Mouse (Mus musculus): Measurements from ENCODE around the gene Pax3. TPM values are rescaled to one million over a fixed set of nuclear protein-coding genes. Genes with fewer than 3 reads are reported as not detected.

The Pax3 gene
- polyA plus RNA-seq, 1 experiment from 2014 or later = 37.5 TPM

GRCm38 (mm10) chr1:78167577-78168286 lies 29.2 kb downstream of the Pax3 start:
- Histone ChIP-seq H3K9me3 (no peaks in the 10 kb centered on the region), H3K4me2 (replicated peaks) (no peak overlapping the region), H3K4me1 (peaks cover 27% of the 10 kb centered on the region), H3K27me3 (peaks cover 58% of the 10 kb centered on the region), H3K4me3 (no peak overlapping the region), H3K27ac (no peak overlapping the region), H3K36me3 (no peaks in the 10 kb centered on the region), H3K9ac (no peak overlapping the region)
- 19% methylated on average over 18 of the region's 18 CpGs for WGBS
- no peak for ATAC-seq (ENCODE audit: insufficient number of reproducible peaks, insufficient read depth, low FRiP score, low TSS enrichment)

- Histone ChIP-seq H3K9ac (no peak overlapping the region), H3K4me2 (replicated peaks) (no peak overlapping the region), H3K4me3 (no peak overlapping the region), H3K4me1 (peaks cover 16% of the 10 kb centered on the region), H3K27ac (no peak overlapping the region), H3K36me3 (no peaks in the 10 kb centered on the region), H3K27me3 (peaks cover 28% of the 10 kb centered on the region), H3K9me3 (no peaks in the 10 kb centered on the region)
- 79% methylated on average over 5 of the region's 5 CpGs for WGBS
- no peak for ATAC-seq (ENCODE audit: insufficient number of reproducible peaks, insufficient read depth, low FRiP score, low TSS enrichment)
Observed at GRCm38 (mm10) chr1:78161745-78162144, 35.2 kb downstream of the Pax3 start.

GRCm38 (mm10) chr1:78157930-78158329 lies 39.0 kb downstream of the Pax3 start:
- Histone ChIP-seq H3K27me3 (peaks cover 9% of the 10 kb centered on the region), H3K4me2 (replicated peaks) (no peak overlapping the region)
- ATAC-seq (ENCODE audit: insufficient number of reproducible peaks, insufficient read depth, low FRiP score, low TSS enrichment) = no peak

GRCm38 (mm10) chr1:78155796-78156195 lies 41.1 kb downstream of the Pax3 start:
- Histone ChIP-seq H3K27ac (no peak overlapping the region), H3K9ac (no peak overlapping the region), H3K27me3 (peaks cover 9% of the 10 kb centered on the region), H3K4me1 (peaks cover 16% of the 10 kb centered on the region), H3K9me3 (no peaks in the 10 kb centered on the region), H3K36me3 (no peaks in the 10 kb centered on the region), H3K4me3 (no peak overlapping the region), H3K4me2 (replicated peaks) (no peak overlapping the region)
- ATAC-seq (ENCODE audit: insufficient number of reproducible peaks, insufficient read depth, low FRiP score, low TSS enrichment) = no peak
- WGBS = 89% methylated on average over 4 of the region's 4 CpGs

More at GRCm38 (mm10) chr1:78157930-78158329, 39.0 kb downstream of the Pax3 start:
- H3K4me3 ChIP-seq = no peak overlapping the region
- peaks cover 16% of the 10 kb centered on the region for H3K4me1 ChIP-seq
- no peaks in the 10 kb centered on the region for H3K36me3 ChIP-seq
- H3K27ac ChIP-seq = 0 out of 2 replicates have a peak overlapping the region, but pooled peaks have one; percentile 23
- H3K9me3 ChIP-seq = no peaks in the 10 kb centered on the region
- 21% methylated on average over 6 of the region's 6 CpGs for WGBS
- H3K9ac ChIP-seq = no peak overlapping the region

GRCm38 (mm10) chr1:78148011-78148623 lies 48.8 kb downstream of the Pax3 start:
- Histone ChIP-seq H3K9me3 (no peaks in the 10 kb centered on the region), H3K27ac (no peak overlapping the region), H3K4me3 (no peak overlapping the region), H3K9ac (no peak overlapping the region), H3K36me3 (no peaks in the 10 kb centered on the region), H3K4me2 (replicated peaks) (no peak overlapping the region), H3K27me3 (peaks cover 50% of the 10 kb centered on the region), H3K4me1 (peaks cover 11% of the 10 kb centered on the region)
- WGBS = 30% methylated on average over 2 of the region's 2 CpGs
- no peak for ATAC-seq (ENCODE audit: insufficient number of reproducible peaks, insufficient read depth, low FRiP score, low TSS enrichment)

- H3K9me3 ChIP-seq = no peaks in the 10 kb centered on the region
- WGBS = 26% methylated on average over 6 of the region's 6 CpGs
- no peak overlapping the region for H3K4me3 ChIP-seq
- peaks cover 61% of the 10 kb centered on the region for H3K27me3 ChIP-seq
- H3K36me3 ChIP-seq = no peaks in the 10 kb centered on the region
- H3K4me2 ChIP-seq (replicated peaks) = no peak overlapping the region
- no peak overlapping the region for H3K9ac ChIP-seq
- no peak for ATAC-seq (ENCODE audit: insufficient number of reproducible peaks, insufficient read depth, low FRiP score, low TSS enrichment)
- no peak overlapping the region for H3K27ac ChIP-seq
- H3K4me1 ChIP-seq = peaks cover 16% of the 10 kb centered on the region
Observed at GRCm38 (mm10) chr1:78143403-78143802, 53.5 kb downstream of the Pax3 start.

- Histone ChIP-seq H3K9me3 (no peaks in the 10 kb centered on the region), H3K27ac (no peak overlapping the region), H3K27me3 (peaks cover 60% of the 10 kb centered on the region), H3K9ac (no peak overlapping the region), H3K4me3 (no peak overlapping the region), H3K4me2 (replicated peaks) (no peak overlapping the region), H3K4me1 (peaks cover 14% of the 10 kb centered on the region; the same call in 1 of the 2 replicates), H3K36me3 (no peaks in the 10 kb centered on the region)
- ATAC-seq (ENCODE audit: insufficient number of reproducible peaks, insufficient read depth, low FRiP score, low TSS enrichment) = no peak
- WGBS = 49% methylated on average over 6 of the region's 6 CpGs
Observed at GRCm38 (mm10) chr1:78142912-78143311, 54.0 kb downstream of the Pax3 start.

GRCm38 (mm10) chr1:78141741-78142501 lies 55.0 kb downstream of the Pax3 start:
- 17% methylated on average over 9 of the region's 9 CpGs for whole genome bisulfite sequencing
- no peaks in the 10 kb centered on the region for H3K36me3 ChIP-seq
- no peak overlapping the region for H3K4me2 ChIP-seq (replicated peaks)
- no peak overlapping the region for H3K9ac ChIP-seq
- no peak overlapping the region for H3K4me3 ChIP-seq
- peaks cover 14% of the 10 kb centered on the region; the same call in 1 of the 2 replicates for H3K4me1 ChIP-seq
- no peak overlapping the region for H3K27ac ChIP-seq
- no peak for ATAC-seq (ENCODE audit: insufficient number of reproducible peaks, insufficient read depth, low FRiP score, low TSS enrichment)
- H3K9me3 ChIP-seq = no peaks in the 10 kb centered on the region
- peaks cover 64% of the 10 kb centered on the region for H3K27me3 ChIP-seq

GRCm38 (mm10) chr1:78141314-78141713 lies 55.6 kb downstream of the Pax3 start:
- Histone ChIP-seq H3K4me1 (peaks cover 14% of the 10 kb centered on the region; the same call in 1 of the 2 replicates), H3K4me3 (no peak overlapping the region), H3K9ac (no peak overlapping the region), H3K4me2 (replicated peaks) (no peak overlapping the region), H3K27me3 (peaks cover 61% of the 10 kb centered on the region), H3K27ac (no peak overlapping the region), H3K9me3 (no peaks in the 10 kb centered on the region), H3K36me3 (no peaks in the 10 kb centered on the region)
- 11% methylated on average over 7 of the region's 7 CpGs for WGBS
- no peak for ATAC-seq (ENCODE audit: insufficient number of reproducible peaks, insufficient read depth, low FRiP score, low TSS enrichment)

GRCm38 (mm10) chr1:78140505-78141303 lies 56.2 kb downstream of the Pax3 start:
- H3K36me3 ChIP-seq = no peaks in the 10 kb centered on the region
- H3K4me3 ChIP-seq = no peak overlapping the region
- no peaks in the 10 kb centered on the region for H3K9me3 ChIP-seq
- no peak overlapping the region for H3K9ac ChIP-seq
- no peak overlapping the region for H3K27ac ChIP-seq
- 8% methylated on average over 14 of the region's 14 CpGs for WGBS
- H3K4me2 ChIP-seq (replicated peaks) = no peak overlapping the region
- H3K4me1 ChIP-seq = peaks cover 14% of the 10 kb centered on the region; the same call in 1 of the 2 replicates
- peak; percentile 60; the same call in 1 of the 2 replicates for ATAC-seq (ENCODE audit: insufficient number of reproducible peaks, insufficient read depth, low FRiP score, low TSS enrichment)
- peaks cover 58% of the 10 kb centered on the region for H3K27me3 ChIP-seq

- H3K4me3 ChIP-seq = no peak overlapping the region
- H3K9me3 ChIP-seq = no peaks in the 10 kb centered on the region
- H3K9ac ChIP-seq = no peak overlapping the region
- H3K27ac ChIP-seq = no peak overlapping the region
- ATAC-seq (ENCODE audit: insufficient number of reproducible peaks, insufficient read depth, low FRiP score, low TSS enrichment) = no peak
- no peaks in the 10 kb centered on the region for H3K36me3 ChIP-seq
- H3K4me2 ChIP-seq (replicated peaks) = no peak overlapping the region
- 10% methylated on average over 11 of the region's 11 CpGs for WGBS
- peaks cover 13% of the 10 kb centered on the region; the same call in 1 of the 2 replicates for H3K4me1 ChIP-seq
- H3K27me3 ChIP-seq = peaks cover 51% of the 10 kb centered on the region
Observed at GRCm38 (mm10) chr1:78139287-78139686, 57.6 kb downstream of the Pax3 start.

Measured in embryonic facial prominence, embryonic 12.5 days (tissue).